Mouse (Mus musculus): ENCODE data around the gene BC052040. TPM values are rescaled to one million over a fixed set of nuclear protein-coding genes. Genes with fewer than 3 reads are reported as not detected.
A peak's percentile ranks its signal among the peaks of the same experiment; 100 is the strongest.

BC052040 gene
- polyA plus RNA-seq, 1 experiment from 2014 or later: 14.8 TPM

- ATAC-seq: peak; percentile 53
- H3K9ac ChIP-seq (ENCODE audit: low read depth, low read length): no peak overlapping the region
- no peaks in the 10 kb centered on the region for H3K36me3 ChIP-seq (ENCODE audit: control insufficient read depth, insufficient read depth, low read length)
- H3K4me3 ChIP-seq (ENCODE audit: low read length): no peak overlapping the region
- 60% methylated on average over 8 of the region's 8 CpGs for WGBS
- no peak overlapping the region for H3K4me2 ChIP-seq (ENCODE audit: low read depth, low read length)
- no peaks in the 10 kb centered on the region; the same call in 1 of the 2 replicates for H3K4me1 ChIP-seq (ENCODE audit: control insufficient read depth, insufficient read depth, low read length)
- no peaks in the 10 kb centered on the region for H3K27me3 ChIP-seq (replicated peaks; ENCODE audit: control insufficient read depth, insufficient read depth, low read length)
- no peak overlapping the region for H3K27ac ChIP-seq (ENCODE audit: low read length)
- H3K9me3 ChIP-seq (ENCODE audit: control insufficient read depth, low read length): no peaks in the 10 kb centered on the region
These were observed 183.2 kb downstream of the BC052040 start for GRCm38 (mm10) chr2:115764595-115765305.

GRCm38 (mm10) chr2:115769597-115770305 lies 188.2 kb downstream of the BC052040 start:
- Histone ChIP-seq H3K27ac (ENCODE audit: low read length) (no peak overlapping the region), H3K4me1 (ENCODE audit: control insufficient read depth, insufficient read depth, low read length) (peaks cover 3% of the 10 kb centered on the region; the same call in 1 of the 2 replicates), H3K4me2 (ENCODE audit: low read depth, low read length) (no peak overlapping the region), H3K9me3 (ENCODE audit: control insufficient read depth, low read length) (no peaks in the 10 kb centered on the region), H3K27me3 (replicated peaks; ENCODE audit: control insufficient read depth, insufficient read depth, low read length) (no peaks in the 10 kb centered on the region), H3K4me3 (ENCODE audit: low read length) (no peak overlapping the region), H3K9ac (ENCODE audit: low read depth, low read length) (no peak overlapping the region), H3K36me3 (ENCODE audit: control insufficient read depth, insufficient read depth, low read length) (no peaks in the 10 kb centered on the region)
- ATAC-seq: no peak
- 88% methylated on average over 10 of the region's 10 CpGs for WGBS

GRCm38 (mm10) chr2:115772709-115773108 lies 191.2 kb downstream of the BC052040 start:
- Histone ChIP-seq H3K27me3 (replicated peaks; ENCODE audit: control insufficient read depth, insufficient read depth, low read length) (no peaks in the 10 kb centered on the region), H3K4me2 (ENCODE audit: low read depth, low read length) (no peak overlapping the region), H3K9me3 (ENCODE audit: control insufficient read depth, low read length) (no peaks in the 10 kb centered on the region), H3K36me3 (ENCODE audit: control insufficient read depth, insufficient read depth, low read length) (no peaks in the 10 kb centered on the region), H3K27ac (ENCODE audit: low read length) (no peak overlapping the region), H3K4me3 (ENCODE audit: low read length) (no peak overlapping the region), H3K9ac (ENCODE audit: low read depth, low read length) (no peak overlapping the region), H3K4me1 (ENCODE audit: control insufficient read depth, insufficient read depth, low read length) (peaks cover 22% of the 10 kb centered on the region)
- ATAC-seq: no peak
- 84% methylated on average over 1 of the region's 1 CpGs for WGBS

GRCm38 (mm10) chr2:115774153-115774908 lies 192.8 kb downstream of the BC052040 start:
- 65% methylated on average over 5 of the region's 5 CpGs for WGBS
- Histone ChIP-seq H3K4me2 (ENCODE audit: low read depth, low read length) (no peak overlapping the region), H3K4me1 (ENCODE audit: control insufficient read depth, insufficient read depth, low read length) (peaks cover 22% of the 10 kb centered on the region), H3K9ac (ENCODE audit: low read depth, low read length) (no peak overlapping the region), H3K27ac (ENCODE audit: low read length) (peak overlapping the region; percentile 38; the same call in 1 of the 2 replicates), H3K4me3 (ENCODE audit: low read length) (no peak overlapping the region), H3K9me3 (ENCODE audit: control insufficient read depth, low read length) (no peaks in the 10 kb centered on the region), H3K27me3 (replicated peaks; ENCODE audit: control insufficient read depth, insufficient read depth, low read length) (no peaks in the 10 kb centered on the region), H3K36me3 (ENCODE audit: control insufficient read depth, insufficient read depth, low read length) (no peaks in the 10 kb centered on the region)
- ATAC-seq: no peak

GRCm38 (mm10) chr2:115775488-115776217 lies 194.1 kb downstream of the BC052040 start:
- no peaks in the 10 kb centered on the region for H3K36me3 ChIP-seq (ENCODE audit: control insufficient read depth, insufficient read depth, low read length)
- ATAC-seq: no peak
- peaks cover 22% of the 10 kb centered on the region for H3K4me1 ChIP-seq (ENCODE audit: control insufficient read depth, insufficient read depth, low read length)
- H3K9ac ChIP-seq (ENCODE audit: low read depth, low read length): no peak overlapping the region
- no peaks in the 10 kb centered on the region for H3K27me3 ChIP-seq (replicated peaks; ENCODE audit: control insufficient read depth, insufficient read depth, low read length)
- 34% methylated on average over 8 of the region's 8 CpGs for WGBS
- peak overlapping the region; percentile 78 for H3K27ac ChIP-seq (ENCODE audit: low read length)
- H3K9me3 ChIP-seq (ENCODE audit: control insufficient read depth, low read length): no peaks in the 10 kb centered on the region
- H3K4me3 ChIP-seq (ENCODE audit: low read length): no peak overlapping the region
- H3K4me2 ChIP-seq (ENCODE audit: low read depth, low read length): no peak overlapping the region

- peak overlapping the region; percentile 30 for H3K4me2 ChIP-seq (ENCODE audit: low read depth, low read length)
- H3K9ac ChIP-seq (ENCODE audit: low read depth, low read length): no peak overlapping the region
- peak overlapping the region; percentile 78 for H3K27ac ChIP-seq (ENCODE audit: low read length)
- H3K4me3 ChIP-seq (ENCODE audit: low read length): no peak overlapping the region
- ATAC-seq: peak; percentile 78
- H3K4me1 ChIP-seq (ENCODE audit: control insufficient read depth, insufficient read depth, low read length): peaks cover 22% of the 10 kb centered on the region
- H3K27me3 ChIP-seq (replicated peaks; ENCODE audit: control insufficient read depth, insufficient read depth, low read length): no peaks in the 10 kb centered on the region
- no peaks in the 10 kb centered on the region for H3K9me3 ChIP-seq (ENCODE audit: control insufficient read depth, low read length)
- WGBS: 33% methylated on average over 17 of the region's 17 CpGs
- H3K36me3 ChIP-seq (ENCODE audit: control insufficient read depth, insufficient read depth, low read length): no peaks in the 10 kb centered on the region
These were observed 195.7 kb downstream of the BC052040 start for GRCm38 (mm10) chr2:115776924-115777860.

- Histone ChIP-seq H3K27ac (ENCODE audit: low read length) (no peak overlapping the region), H3K27me3 (replicated peaks; ENCODE audit: control insufficient read depth, insufficient read depth, low read length) (no peaks in the 10 kb centered on the region), H3K4me3 (ENCODE audit: low read length) (no peak overlapping the region), H3K4me1 (ENCODE audit: control insufficient read depth, insufficient read depth, low read length) (peaks cover 18% of the 10 kb centered on the region), H3K9ac (ENCODE audit: low read depth, low read length) (no peak overlapping the region), H3K9me3 (ENCODE audit: control insufficient read depth, low read length) (no peaks in the 10 kb centered on the region), H3K4me2 (ENCODE audit: low read depth, low read length) (no peak overlapping the region), H3K36me3 (ENCODE audit: control insufficient read depth, insufficient read depth, low read length) (no peaks in the 10 kb centered on the region)
- no peak for ATAC-seq
- 69% methylated on average over 5 of the region's 5 CpGs for WGBS
These were observed 199.1 kb downstream of the BC052040 start for GRCm38 (mm10) chr2:115780546-115781011.

- no peak overlapping the region for H3K4me2 ChIP-seq (ENCODE audit: low read depth, low read length)
- no peak overlapping the region for H3K27ac ChIP-seq (ENCODE audit: low read length)
- H3K9me3 ChIP-seq (ENCODE audit: control insufficient read depth, low read length): no peaks in the 10 kb centered on the region
- 22% methylated on average over 6 of the region's 6 CpGs for WGBS
- no peak overlapping the region for H3K4me3 ChIP-seq (ENCODE audit: low read length)
- H3K4me1 ChIP-seq (ENCODE audit: control insufficient read depth, insufficient read depth, low read length): 0 out of 2 replicates have a peak, but pooled peaks cover 2% of the 10 kb centered on the region
- no peaks in the 10 kb centered on the region for H3K27me3 ChIP-seq (replicated peaks; ENCODE audit: control insufficient read depth, insufficient read depth, low read length)
- no peak overlapping the region for H3K9ac ChIP-seq (ENCODE audit: low read depth, low read length)
- H3K36me3 ChIP-seq (ENCODE audit: control insufficient read depth, insufficient read depth, low read length): no peaks in the 10 kb centered on the region
- no peak for ATAC-seq
These were observed 204.2 kb downstream of the BC052040 start for GRCm38 (mm10) chr2:115785687-115786086.
